Mouse (Mus musculus): ENCODE data around the gene Exoc3l. TPM values are rescaled to one million over a fixed set of nuclear protein-coding genes. Genes with fewer than 3 reads are reported as not detected.

Gene Exoc3l
- polyA plus RNA-seq, 1 experiment: 12.7 TPM

- Histone ChIP-seq H3K27ac (ENCODE audit: control insufficient read depth, insufficient read depth, low read length) (no peak overlapping the region), H3K4me1 (replicated peaks; ENCODE audit: control insufficient read depth, insufficient read depth, low read length) (peaks cover 34% of the 10 kb centered on the region), H3K27me3 (ENCODE audit: control insufficient read depth, insufficient read depth, low read length) (no peaks in the 10 kb centered on the region), H3K4me3 (ENCODE audit: control insufficient read depth, insufficient read depth, low read length) (no peak overlapping the region), H3K36me3 (ENCODE audit: control insufficient read depth, insufficient read depth, low read length) (no peaks in the 10 kb centered on the region; the same call in 1 of the 2 replicates)
- WGBS: 95% methylated on average over 15 of the region's 15 CpGs
- DNase-seq: no peak
- TF ChIP-seq CTCF (IDR thresholded peaks at IDR 0.05; ENCODE audit: borderline replicate concordance, control insufficient read depth, extremely low read depth, insufficient read depth, low read length, poor library complexity) (no peak), POLR2A (IDR thresholded peaks at IDR 0.05; ENCODE audit: control insufficient read depth, extremely low read depth, insufficient read depth, low read length, poor library complexity) (no peak)
These were observed 13.4 kb upstream of the Exoc3l start for GRCm38 (mm10) chr8:105309142-105309847.

GRCm38 (mm10) chr8:105308428-105308827, 12.5 kb upstream of the Exoc3l start:
- Histone ChIP-seq H3K4me3 (ENCODE audit: control insufficient read depth, insufficient read depth, low read length) (no peak overlapping the region), H3K27me3 (ENCODE audit: control insufficient read depth, insufficient read depth, low read length) (no peaks in the 10 kb centered on the region), H3K27ac (ENCODE audit: control insufficient read depth, insufficient read depth, low read length) (no peak overlapping the region), H3K36me3 (ENCODE audit: control insufficient read depth, insufficient read depth, low read length) (peaks cover 6% of the 10 kb centered on the region; the same call in 1 of the 2 replicates), H3K4me1 (replicated peaks; ENCODE audit: control insufficient read depth, insufficient read depth, low read length) (peaks cover 43% of the 10 kb centered on the region)
- WGBS: 97% methylated on average over 10 of the region's 10 CpGs
- no peak for TF ChIP-seq POLR2A (IDR thresholded peaks at IDR 0.05; ENCODE audit: control insufficient read depth, extremely low read depth, insufficient read depth, low read length, poor library complexity)
- no peak for TF ChIP-seq CTCF (IDR thresholded peaks at IDR 0.05; ENCODE audit: borderline replicate concordance, control insufficient read depth, extremely low read depth, insufficient read depth, low read length, poor library complexity)
- no peak for DNase-seq

DNA sequence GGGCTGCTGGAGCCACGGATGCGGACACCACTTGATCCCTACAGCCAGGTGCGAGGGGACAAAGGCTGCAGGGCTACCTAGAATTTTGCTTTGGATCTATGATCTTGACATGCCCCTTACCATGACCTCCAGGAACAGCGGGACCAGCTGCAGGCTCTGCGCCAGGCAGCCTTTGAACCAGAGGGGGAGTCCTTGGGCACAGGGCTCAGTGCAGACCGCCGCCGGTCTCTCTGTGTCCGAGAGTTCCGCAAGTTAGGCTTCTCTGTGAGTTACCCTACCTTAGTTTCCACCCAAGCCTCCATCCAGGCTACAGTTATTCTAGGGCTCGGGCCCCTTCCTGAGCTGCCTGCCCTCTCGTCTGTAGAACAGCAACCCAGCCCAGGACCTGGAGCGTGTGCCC, 11.8 kb upstream of the Exoc3l start:
- no peak overlapping the region for H3K27ac ChIP-seq (ENCODE audit: control insufficient read depth, insufficient read depth, low read length)
- TF ChIP-seq POLR2A (IDR thresholded peaks at IDR 0.05; ENCODE audit: control insufficient read depth, extremely low read depth, insufficient read depth, low read length, poor library complexity) (no peak), CTCF (IDR thresholded peaks at IDR 0.05; ENCODE audit: borderline replicate concordance, control insufficient read depth, extremely low read depth, insufficient read depth, low read length, poor library complexity) (no peak)
- no peaks in the 10 kb centered on the region for H3K27me3 ChIP-seq (ENCODE audit: control insufficient read depth, insufficient read depth, low read length)
- H3K36me3 ChIP-seq (ENCODE audit: control insufficient read depth, insufficient read depth, low read length): peaks cover 13% of the 10 kb centered on the region
- DNase-seq: no peak
- no peak overlapping the region for H3K4me3 ChIP-seq (ENCODE audit: control insufficient read depth, insufficient read depth, low read length)
- WGBS: 98% methylated on average over 13 of the region's 13 CpGs
- H3K4me1 ChIP-seq (replicated peaks; ENCODE audit: control insufficient read depth, insufficient read depth, low read length): peaks cover 45% of the 10 kb centered on the region

GRCm38 (mm10) chr8:105306146-105306691, 10.3 kb upstream of the Exoc3l start:
- DNase-seq: no peak
- Histone ChIP-seq H3K27ac (ENCODE audit: control insufficient read depth, insufficient read depth, low read length) (peak overlapping the region; percentile 53; the same call in 1 of the 2 replicates), H3K4me3 (ENCODE audit: control insufficient read depth, insufficient read depth, low read length) (no peak overlapping the region), H3K36me3 (ENCODE audit: control insufficient read depth, insufficient read depth, low read length) (peaks cover 26% of the 10 kb centered on the region), H3K4me1 (replicated peaks; ENCODE audit: control insufficient read depth, insufficient read depth, low read length) (peaks cover 45% of the 10 kb centered on the region), H3K27me3 (ENCODE audit: control insufficient read depth, insufficient read depth, low read length) (no peaks in the 10 kb centered on the region)
- TF ChIP-seq POLR2A (IDR thresholded peaks at IDR 0.05; ENCODE audit: control insufficient read depth, extremely low read depth, insufficient read depth, low read length, poor library complexity) (no peak), CTCF (IDR thresholded peaks at IDR 0.05; ENCODE audit: borderline replicate concordance, control insufficient read depth, extremely low read depth, insufficient read depth, low read length, poor library complexity) (no peak)
- 52% methylated on average over 5 of the region's 5 CpGs for WGBS

GRCm38 (mm10) chr8:105305211-105306145, 9.6 kb upstream of the Exoc3l start, which contains the start of gene Elmo3:
Gene Elmo3 (plus strand): TSS chr8:105305601.
- no peak for TF ChIP-seq CTCF (IDR thresholded peaks at IDR 0.05; ENCODE audit: borderline replicate concordance, control insufficient read depth, extremely low read depth, insufficient read depth, low read length, poor library complexity)
- TF ChIP-seq POLR2A (IDR thresholded peaks at IDR 0.05; ENCODE audit: control insufficient read depth, extremely low read depth, insufficient read depth, low read length, poor library complexity): no peak
- H3K4me3 ChIP-seq (ENCODE audit: control insufficient read depth, insufficient read depth, low read length): peak within 1 kb of the TSS; percentile 34
- peak; percentile 63 for DNase-seq
- peaks cover 30% of the 10 kb centered on the region for H3K36me3 ChIP-seq (ENCODE audit: control insufficient read depth, insufficient read depth, low read length)
- WGBS: 23% methylated on average over 28 of the region's 30 CpGs
- H3K4me1 ChIP-seq (replicated peaks; ENCODE audit: control insufficient read depth, insufficient read depth, low read length): peaks cover 45% of the 10 kb centered on the region
- H3K27ac ChIP-seq (ENCODE audit: control insufficient read depth, insufficient read depth, low read length): peak within 1 kb of the TSS; percentile 53; the same call in 1 of the 2 replicates
- H3K27me3 ChIP-seq (ENCODE audit: control insufficient read depth, insufficient read depth, low read length): no peaks in the 10 kb centered on the region
